Mouse (Mus musculus) embryonic fibroblast, embryonic 13.5 days (primary cell): Measurements from ENCODE around the gene Ttll2.
"Not testable (repeated sequence)": the region's sequence is repeated elsewhere in the genome, so short reads cannot be mapped to it uniquely, and the experiment has no call there.

ENCODE experiments used
- CTCF ChIP-seq: IDR thresholded peaks from 2 replicates; pipeline ENCODE4 v1.5.1; 2011; ENCODE audit warnings: mild to moderate bottlenecking, control low read depth, low read length, moderate library complexity, borderline replicate concordance; ENCODE audit not compliant: insufficient read depth
- POLR2A ChIP-seq: IDR thresholded peaks from 2 replicates; pipeline ENCODE4 v1.6.1; 2011; ENCODE audit warnings: low read depth, mild to moderate bottlenecking, control low read depth, low read length, moderate library complexity

GRCm38 (mm10) chr17:7366676-7367374 is 14.3 kb upstream of the Ttll2 start:
- TF ChIP-seq POLR2A, CTCF: not testable (repeated sequence)
